Mouse (Mus musculus) fibroblast of lung, adult 2 months (primary cell): ENCODE data around the gene Ppp1r17.

ENCODE experiments used
- DNase-seq: peaks from one replicate; pipeline ENCODE4 v3.0.0-alpha.2; 2011; ENCODE audit warnings: low read depth

The Ppp1r17 gene

GRCm38 (mm10) chr6:56017291-56017994, at the start of gene Ppp1r17:
TSS of gene Ppp1r17 (plus strand) at chr6:56017497.
- no peak for DNase-seq

GRCm38 (mm10) chr6:55972998-55973397, 44.3 kb upstream of the Ppp1r17 start:
- DNase-seq: no peak

- no peak for DNase-seq
These were observed 37.5 kb upstream of the Ppp1r17 start for GRCm38 (mm10) chr6:55979766-55980165.

- DNase-seq: no peak
These were observed 8.6 kb upstream of the Ppp1r17 start for GRCm38 (mm10) chr6:56008711-56009110.

- DNase-seq: no peak
These were observed 4.9 kb upstream of the Ppp1r17 start for GRCm38 (mm10) chr6:56012384-56012783.

GRCm38 (mm10) chr6:56019632-56020031, 2.3 kb downstream of the Ppp1r17 start:
- DNase-seq: no peak

- no peak for DNase-seq
These were observed 8.2 kb downstream of the Ppp1r17 start for GRCm38 (mm10) chr6:56025533-56025932.

- DNase-seq: no peak
These were observed 10.0 kb downstream of the Ppp1r17 start for GRCm38 (mm10) chr6:56027318-56027717.

- DNase-seq: no peak
These were observed 10.7 kb downstream of the Ppp1r17 start for GRCm38 (mm10) chr6:56027966-56028365.

GRCm38 (mm10) chr6:56029986-56030385, 12.7 kb downstream of the Ppp1r17 start:
- DNase-seq: no peak

GRCm38 (mm10) chr6:56032231-56032630, 14.9 kb downstream of the Ppp1r17 start:
- DNase-seq: no peak

- no peak for DNase-seq
These were observed 17.8 kb downstream of the Ppp1r17 start for GRCm38 (mm10) chr6:56035054-56035453.

- DNase-seq: no peak
These were observed 22.3 kb downstream of the Ppp1r17 start for GRCm38 (mm10) chr6:56039476-56040055.

GRCm38 (mm10) chr6:56044270-56044669, 27.0 kb downstream of the Ppp1r17 start:
- no peak for DNase-seq

- no peak for DNase-seq
These were observed 27.4 kb downstream of the Ppp1r17 start for GRCm38 (mm10) chr6:56044716-56045115.

- no peak for DNase-seq
These were observed 31.3 kb downstream of the Ppp1r17 start for GRCm38 (mm10) chr6:56048580-56048979.

GRCm38 (mm10) chr6:56049104-56049503, 31.8 kb downstream of the Ppp1r17 start:
- no peak for DNase-seq

- DNase-seq: no peak
These were observed 46.4 kb downstream of the Ppp1r17 start for GRCm38 (mm10) chr6:56063736-56064135.

- DNase-seq: peak; percentile 28
These were observed 49.5 kb downstream of the Ppp1r17 start for GRCm38 (mm10) chr6:56066632-56067282.

- no peak for DNase-seq
These were observed 51.2 kb downstream of the Ppp1r17 start for GRCm38 (mm10) chr6:56068516-56068915.

GRCm38 (mm10) chr6:56076378-56076805, 59.1 kb downstream of the Ppp1r17 start:
- DNase-seq: no peak
